Mouse (Mus musculus) forebrain, embryonic 14.5 days (tissue): Measurements from ENCODE around the gene Kiss1r. TPM values are rescaled to one million over a fixed set of nuclear protein-coding genes. Genes with fewer than 3 reads are reported as not detected.

ENCODE experiments used
- ATAC-seq: fragments of 200-750 bp; cut with Nextera tagmentation; 2 replicates; pipeline ENCODE4 v1.8.0; 2017; ENCODE audit warnings: mild to moderate bottlenecking, moderate library complexity
- DNase-seq: peaks from one replicate; pipeline ENCODE4 v3.0.0-alpha.2; 2015; ENCODE audit warnings: low spot score
- H3K27ac ChIP-seq: fragments of 300-500 bp; sonication (generic); 2 replicates; pipeline ENCODE4 v1.5.1; 2014; ENCODE audit warnings: low read depth, mild to moderate bottlenecking, control low read depth, low read length, moderate library complexity
- H3K27me3 ChIP-seq: fragments of 300-500 bp; sonication (generic); replicated peaks from 2 replicates; pipeline ENCODE4 v1.6.1; 2014; ENCODE audit warnings: low read length, control low read depth, mixed read lengths; ENCODE audit not compliant: control insufficient read depth, insufficient read depth
- H3K36me3 ChIP-seq: fragments of 300-500 bp; sonication (generic); 2 replicates; pipeline ENCODE4 v1.6.1; 2014; ENCODE audit warnings: low read length, control low read depth; ENCODE audit not compliant: control insufficient read depth, insufficient read depth
- H3K4me1 ChIP-seq: fragments of 300-500 bp; sonication (generic); 2 replicates; pipeline ENCODE4 v1.6.1; 2014; ENCODE audit warnings: antibody characterized with exemption, low read length, control low read depth; ENCODE audit not compliant: control insufficient read depth, insufficient read depth
- H3K4me2 ChIP-seq: fragments of 300-500 bp; sonication (generic); 2 replicates; pipeline ENCODE4 v1.6.1; 2014; ENCODE audit warnings: mild to moderate bottlenecking, control low read depth, low read length
- H3K4me3 ChIP-seq: fragments of 300-500 bp; sonication (generic); 2 replicates; pipeline ENCODE4 v1.5.1; 2014; ENCODE audit warnings: low read depth, low read length, control low read depth
- H3K9ac ChIP-seq: fragments of 300-500 bp; sonication (generic); 2 replicates; pipeline ENCODE4 v1.6.1; 2014; ENCODE audit warnings: mild to moderate bottlenecking, low read length, control low read depth, moderate library complexity
- H3K9me3 ChIP-seq: fragments of 300-500 bp; sonication (generic); replicated peaks from 2 replicates; pipeline ENCODE4 v1.6.1; 2016; ENCODE audit warnings: low read length, control low read depth, mixed read lengths; ENCODE audit not compliant: control insufficient read depth
- WGBS: fragments of 180-500 bp; shearing (Covaris S2); extraction: QIAGEN DNeasy Blood & Tissue Kit; methylation state at CpG from one replicate; pipeline ENCODE4 v1.1.7; 2014; 5-methylcytosine and 5-hydroxymethylcytosine counted together
- polyA plus RNA-seq: library from polyadenylated mRNA; unstranded; fragments of >200 nt; fragmentation: Nextera tagmentation; extraction: Ambion mirVana; gene quantifications from 2 replicates; pipeline ENCODE4 v1.2.1, GENCODE M21; 2014

Kiss1r gene
- polyA plus RNA-seq, 1 experiment from 2014 or later: 1.6 TPM

DNA sequence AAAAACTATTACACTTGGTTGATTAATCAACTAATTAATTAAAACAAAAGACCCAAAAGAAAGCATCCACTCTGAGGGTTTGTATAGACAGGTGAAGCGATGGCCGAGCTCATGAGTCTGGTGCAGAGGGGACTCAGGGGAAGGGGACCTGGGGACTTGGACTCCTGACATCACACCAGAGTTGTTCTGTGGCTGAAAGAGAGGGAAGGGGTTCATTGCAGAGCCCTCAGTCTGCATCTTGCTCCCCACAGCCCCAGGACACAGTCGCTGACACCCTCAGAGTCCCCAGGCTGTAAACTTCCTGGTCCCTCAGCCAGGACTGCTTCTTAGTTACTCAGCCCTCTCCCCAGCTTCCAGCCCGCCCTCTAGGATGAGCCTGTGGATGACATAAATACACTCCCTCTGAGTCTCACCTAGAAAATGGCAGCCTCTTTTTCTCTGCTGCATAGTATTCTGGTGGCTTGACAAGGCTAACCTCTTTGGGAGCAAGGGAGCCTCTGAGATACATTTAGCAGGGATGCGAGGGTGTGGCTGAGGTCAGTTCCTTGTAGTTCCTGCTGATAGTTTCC is 845 bp downstream of the Kiss1r start:
- Histone ChIP-seq H3K4me3 (peak overlapping the region; percentile 82), H3K9ac (no peak overlapping the region), H3K27ac (no peak overlapping the region), H3K36me3 (no peaks in the 10 kb centered on the region), H3K27me3 (peaks cover 52% of the 10 kb centered on the region), H3K4me1 (peaks cover 17% of the 10 kb centered on the region), H3K9me3 (no peaks in the 10 kb centered on the region), H3K4me2 (peak overlapping the region; percentile 93)
- no peak for DNase-seq
- no peak for ATAC-seq
- WGBS: 63% methylated on average over 5 of the region's 5 CpGs

DNA sequence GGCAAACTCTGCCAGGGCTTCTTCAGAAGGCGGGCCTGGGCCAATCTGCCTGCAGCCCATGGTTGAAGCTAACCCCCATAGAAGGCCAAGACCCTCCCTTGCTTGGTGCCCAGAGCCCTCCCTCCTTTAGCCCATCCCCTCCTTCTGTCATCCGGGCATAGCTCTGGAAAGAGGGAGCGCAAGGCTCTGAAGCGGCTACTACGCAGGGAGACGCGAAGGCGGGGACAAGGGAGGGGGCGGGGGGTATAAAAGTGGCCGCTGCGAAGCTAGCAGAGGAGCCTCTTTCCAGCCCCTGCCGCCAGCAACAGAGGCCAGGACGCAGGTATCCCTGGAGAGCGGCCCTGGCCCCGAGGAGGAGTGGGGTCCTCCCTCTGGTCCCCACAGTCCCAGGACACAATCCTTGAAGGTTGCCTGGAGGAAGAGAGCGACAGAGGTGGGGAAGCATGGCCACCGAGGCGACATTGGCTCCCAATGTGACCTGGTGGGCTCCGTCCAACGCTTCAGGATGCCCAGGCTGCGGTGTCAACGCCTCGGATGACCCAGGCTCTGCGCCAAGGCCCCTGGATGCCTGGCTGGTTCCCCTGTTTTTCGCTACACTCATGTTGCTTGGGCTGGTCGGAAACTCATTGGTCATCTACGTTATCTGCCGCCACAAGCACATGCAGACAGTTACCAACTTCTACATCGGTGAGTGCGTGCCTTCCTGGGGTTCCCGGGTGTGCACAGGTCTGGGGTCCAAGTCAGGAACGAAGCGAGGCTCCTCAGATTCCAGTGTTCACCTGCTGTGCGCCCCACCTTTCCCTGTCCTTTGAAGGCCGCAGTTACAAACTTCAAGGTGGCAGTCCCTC is 1.7 kb downstream of the Kiss1r start:
- Histone ChIP-seq H3K9me3 (no peaks in the 10 kb centered on the region), H3K27ac (no peak overlapping the region), H3K27me3 (peaks cover 61% of the 10 kb centered on the region), H3K4me2 (0 out of 2 replicates have a peak overlapping the region, but pooled peaks have one; percentile 9), H3K4me3 (no peak overlapping the region), H3K4me1 (peaks cover 17% of the 10 kb centered on the region), H3K36me3 (no peaks in the 10 kb centered on the region), H3K9ac (no peak overlapping the region)
- DNase-seq (no peak), ATAC-seq (no peak)
- WGBS: 3% methylated on average over 35 of the region's 35 CpGs

DNA sequence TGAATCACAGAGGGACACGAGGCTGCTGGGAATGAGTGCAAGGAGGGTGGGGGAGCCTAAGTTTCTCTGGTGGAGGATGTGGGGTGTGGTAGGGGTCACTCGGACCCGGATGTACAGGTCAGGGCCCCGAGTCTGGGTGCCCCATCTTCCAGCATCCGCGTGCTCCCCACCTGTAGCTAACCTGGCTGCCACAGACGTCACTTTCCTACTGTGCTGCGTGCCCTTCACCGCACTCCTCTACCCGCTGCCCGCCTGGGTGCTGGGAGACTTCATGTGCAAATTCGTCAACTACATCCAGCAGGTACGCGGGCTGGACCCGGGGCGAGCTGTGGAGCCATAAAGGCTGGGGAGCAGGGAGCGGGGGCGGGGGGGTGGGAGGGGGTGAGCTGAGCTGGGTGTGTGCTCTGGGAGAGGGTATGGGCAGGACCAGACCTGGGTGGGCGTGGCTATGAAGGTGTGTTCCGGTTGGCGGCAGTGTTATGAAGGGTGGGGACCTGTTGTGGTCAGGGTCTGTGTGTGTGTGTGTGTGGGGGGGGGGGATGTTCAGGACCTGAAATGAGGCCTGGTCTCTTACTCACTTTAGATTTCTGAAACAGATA is 2.6 kb downstream of the Kiss1r start:
- DNase-seq (no peak), ATAC-seq (no peak)
- H3K4me3 ChIP-seq: no peak overlapping the region
- no peak overlapping the region for H3K27ac ChIP-seq
- peaks cover 15% of the 10 kb centered on the region for H3K4me1 ChIP-seq
- H3K4me2 ChIP-seq: no peak overlapping the region
- H3K36me3 ChIP-seq: no peaks in the 10 kb centered on the region
- peaks cover 65% of the 10 kb centered on the region for H3K27me3 ChIP-seq
- H3K9me3 ChIP-seq: no peaks in the 10 kb centered on the region
- WGBS: under 1% methylated on average over 21 of the region's 21 CpGs
- H3K9ac ChIP-seq: no peak overlapping the region

DNA sequence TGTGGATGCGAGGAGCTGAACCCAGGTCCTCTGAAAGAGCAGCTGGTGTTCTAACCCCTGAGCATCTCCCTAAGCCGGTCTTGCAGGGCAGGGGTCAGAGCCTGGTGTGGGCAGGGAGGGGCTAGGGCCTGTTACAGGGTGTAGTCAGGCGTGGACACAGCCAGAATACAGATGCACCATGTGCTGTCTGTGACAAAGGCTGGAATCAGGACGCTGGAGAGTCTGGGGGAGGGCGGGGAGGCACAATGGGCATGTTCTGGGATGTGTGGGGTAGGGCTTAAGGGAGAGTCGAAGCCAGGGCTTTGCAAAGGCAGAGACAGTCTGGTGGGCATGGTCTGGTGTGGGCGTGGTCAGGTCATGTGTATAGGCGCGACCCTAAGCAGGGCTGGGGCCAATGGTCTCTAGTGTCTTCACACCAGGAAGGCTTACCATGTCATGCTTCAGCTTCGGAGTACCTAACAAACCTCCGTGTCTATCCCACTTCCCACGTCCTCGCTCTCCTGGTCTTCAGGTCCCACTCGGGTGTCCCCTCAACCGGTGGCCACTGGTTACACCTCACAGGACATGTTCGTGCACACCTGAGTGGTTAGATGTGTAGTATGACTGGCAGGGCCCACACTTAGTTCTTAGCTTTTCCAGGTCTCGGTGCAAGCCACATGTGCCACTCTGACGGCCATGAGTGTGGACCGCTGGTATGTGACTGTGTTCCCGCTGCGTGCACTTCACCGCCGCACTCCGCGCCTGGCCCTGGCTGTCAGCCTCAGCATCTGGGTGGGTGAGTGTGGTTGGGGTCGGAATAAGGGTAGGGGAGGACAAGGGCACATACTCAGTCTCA is 3.5 kb downstream of the Kiss1r start:
- H3K4me1 ChIP-seq: peaks cover 10% of the 10 kb centered on the region
- ATAC-seq: no peak
- no peak for DNase-seq
- no peak overlapping the region for H3K27ac ChIP-seq
- no peak overlapping the region for H3K9ac ChIP-seq
- H3K36me3 ChIP-seq: no peaks in the 10 kb centered on the region
- H3K27me3 ChIP-seq: peaks cover 65% of the 10 kb centered on the region
- no peaks in the 10 kb centered on the region for H3K9me3 ChIP-seq
- no peak overlapping the region; the same call in 1 of the 2 replicates for H3K4me2 ChIP-seq
- peak overlapping the region; percentile 13; the same call in 1 of the 2 replicates for H3K4me3 ChIP-seq
- 17% methylated on average over 26 of the region's 26 CpGs for WGBS

DNA sequence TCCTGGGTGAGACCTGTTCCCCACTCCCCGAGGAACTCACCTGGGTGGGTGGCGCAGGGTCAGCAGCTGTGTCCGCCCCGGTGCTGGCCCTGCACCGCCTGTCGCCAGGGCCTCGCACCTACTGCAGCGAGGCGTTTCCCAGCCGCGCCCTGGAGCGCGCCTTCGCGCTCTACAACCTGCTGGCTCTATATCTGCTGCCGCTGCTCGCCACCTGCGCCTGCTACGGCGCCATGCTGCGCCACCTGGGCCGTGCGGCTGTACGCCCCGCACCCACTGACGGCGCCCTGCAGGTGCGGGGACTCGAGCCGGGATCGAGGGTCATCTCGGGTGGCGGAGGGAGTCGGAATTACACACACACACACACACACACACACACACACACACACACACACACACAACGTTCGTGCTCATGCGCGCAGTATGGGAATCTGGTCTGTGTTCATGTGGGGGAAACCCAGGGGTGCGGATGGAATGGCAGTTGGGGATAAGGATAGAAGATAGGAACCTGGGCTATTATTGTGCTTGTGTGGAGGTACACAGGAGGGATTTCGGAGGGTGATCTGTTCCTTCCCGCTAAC is 4.3 kb downstream of the Kiss1r start, which contains the start of gene R3hdm4:
R3hdm4 (minus strand) TSS at position 251 of the 578 bp plus-strand sequence.
- Histone ChIP-seq H3K4me2 (peak within 1 kb of the TSS; percentile 33), H3K9me3 (no peaks in the 10 kb centered on the region), H3K9ac (peak within 1 kb of the TSS; percentile 37), H3K4me1 (peaks cover 6% of the 10 kb centered on the region), H3K4me3 (peak within 1 kb of the TSS; percentile 13), H3K27ac (no peak within 1 kb of the TSS), H3K27me3 (peaks cover 65% of the 10 kb centered on the region), H3K36me3 (no peaks in the 10 kb centered on the region)
- DNase-seq (no peak), ATAC-seq (no peak)
- 2% methylated on average over 41 of the region's 41 CpGs for WGBS

DNA sequence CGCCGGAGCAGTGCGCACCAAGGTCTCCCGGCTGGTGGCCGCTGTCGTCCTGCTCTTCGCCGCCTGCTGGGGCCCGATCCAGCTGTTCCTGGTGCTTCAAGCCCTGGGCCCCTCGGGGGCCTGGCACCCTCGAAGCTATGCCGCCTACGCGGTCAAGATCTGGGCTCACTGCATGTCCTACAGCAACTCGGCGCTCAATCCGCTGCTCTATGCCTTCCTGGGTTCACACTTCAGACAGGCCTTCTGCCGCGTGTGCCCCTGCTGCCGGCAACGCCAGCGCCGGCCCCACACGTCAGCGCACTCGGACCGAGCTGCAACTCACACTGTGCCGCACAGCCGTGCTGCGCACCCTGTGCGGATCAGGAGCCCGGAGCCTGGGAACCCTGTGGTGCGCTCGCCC is 4.8 kb downstream of the Kiss1r start:
- Histone ChIP-seq H3K36me3 (no peaks in the 10 kb centered on the region), H3K4me2 (peak overlapping the region; percentile 33), H3K27me3 (peaks cover 65% of the 10 kb centered on the region), H3K27ac (no peak overlapping the region), H3K9ac (peak overlapping the region; percentile 37), H3K9me3 (no peaks in the 10 kb centered on the region), H3K4me1 (peaks cover 8% of the 10 kb centered on the region; the same call in 1 of the 2 replicates), H3K4me3 (peak overlapping the region; percentile 13)
- ATAC-seq (no peak), DNase-seq (no peak)
- under 1% methylated on average over 34 of the region's 34 CpGs for WGBS

DNA sequence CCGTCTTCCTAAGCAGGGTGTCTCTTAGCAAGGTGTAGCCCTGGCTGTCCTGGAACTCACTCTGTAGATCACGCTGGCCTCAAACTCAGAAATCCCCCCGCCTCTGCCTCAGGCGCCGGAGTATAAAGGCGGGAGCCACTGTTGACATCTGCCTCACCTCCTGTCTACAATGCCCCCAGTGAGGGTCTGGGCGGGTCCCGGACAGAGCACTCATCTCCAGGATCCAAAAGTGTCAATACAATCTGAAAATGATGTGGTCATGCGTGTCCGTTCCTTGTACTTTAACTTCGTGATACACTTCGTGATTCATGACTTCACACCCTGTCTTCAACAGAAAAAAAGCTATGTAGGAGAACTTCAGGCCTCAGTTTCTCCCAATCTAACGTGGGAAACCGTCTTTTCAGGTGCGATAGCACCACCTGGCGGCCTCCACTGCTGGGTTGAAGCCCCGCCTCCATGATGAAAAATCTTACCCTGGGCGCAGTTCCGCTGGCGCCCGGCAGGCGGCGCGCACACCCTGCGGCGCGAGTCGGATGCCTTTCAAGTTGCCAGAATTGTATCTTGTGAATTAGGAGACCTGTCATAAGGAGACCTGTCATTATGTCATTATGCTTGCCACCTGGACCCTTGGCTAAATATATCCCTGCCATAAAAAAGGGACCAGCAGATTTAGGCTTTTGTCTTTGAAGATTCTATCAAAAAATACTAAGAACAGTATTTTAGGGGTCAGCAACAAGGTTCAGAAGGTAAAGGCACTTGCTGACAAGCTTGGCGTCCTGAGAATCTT is 8.4 kb downstream of the Kiss1r start:
- Histone ChIP-seq H3K4me1 (peaks cover 12% of the 10 kb centered on the region; the same call in 1 of the 2 replicates), H3K4me3 (no peak overlapping the region), H3K4me2 (peak overlapping the region; percentile 78; the same call in 1 of the 2 replicates), H3K9ac (no peak overlapping the region), H3K27me3 (peaks cover 36% of the 10 kb centered on the region), H3K27ac (no peak overlapping the region), H3K36me3 (no peaks in the 10 kb centered on the region), H3K9me3 (no peaks in the 10 kb centered on the region)
- peak; percentile 90 for DNase-seq
- 11% methylated on average over 29 of the region's 29 CpGs for WGBS
- ATAC-seq: peak; percentile 19
